Mouse (Mus musculus): ENCODE results near the gene Smtnl2.

DNA sequence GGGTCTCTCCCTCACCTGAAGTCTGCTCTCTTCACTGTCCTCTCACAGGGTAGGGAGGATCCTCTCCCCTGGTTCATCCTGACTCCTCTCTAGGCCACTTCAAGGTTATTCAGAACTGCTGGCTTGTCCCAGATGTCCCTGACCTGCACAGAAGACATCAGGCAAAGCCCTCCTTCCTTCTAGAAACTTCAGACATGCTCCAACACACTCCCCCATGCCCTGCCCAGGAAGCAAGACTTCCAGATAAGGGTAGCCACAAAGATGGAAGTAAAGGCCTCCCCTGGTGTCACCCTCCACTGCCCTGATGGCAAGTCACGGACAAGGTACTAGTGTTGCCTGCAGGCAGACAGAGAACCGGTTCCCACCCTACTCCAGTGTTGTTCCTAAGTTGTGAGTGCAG is 16.8 kb downstream of the Smtnl2 start:
- TF ChIP-seq CTCF (IDR thresholded peaks at IDR 0.05; ENCODE audit: low read depth, low read length) (no peak), POLR2A (IDR thresholded peaks at IDR 0.05; ENCODE audit: insufficient read depth, low read length) (no peak), EP300 (IDR thresholded peaks at IDR 0.05; ENCODE audit: insufficient read depth, low read depth, low read length) (no peak)

All from ES-Bruce4 (cell line).